Mouse (Mus musculus) C2C12 (cell line): ENCODE measurements around the gene Socs7. TPM values are rescaled to one million over a fixed set of nuclear protein-coding genes. Genes with fewer than 3 reads are reported as not detected.
"Not testable (repeated sequence)": the region's sequence is repeated elsewhere in the genome, so short reads cannot be mapped to it uniquely, and the experiment has no call there.

ENCODE experiments used
- H3K27me3 ChIP-seq: one replicate; pipeline ENCODE4 v1.6.1; 2011; ENCODE audit not compliant: control insufficient read depth, insufficient read depth, insufficient read length
- H3K36me3 ChIP-seq: one replicate; pipeline ENCODE4 v1.6.1; 2011; ENCODE audit not compliant: control insufficient read depth, insufficient read depth
- H3K4me3 ChIP-seq: one replicate; pipeline ENCODE4 v1.5.1; 2011; ENCODE audit warnings: mild to moderate bottlenecking, control low read depth; ENCODE audit not compliant: poor library complexity, insufficient read depth, severe bottlenecking
- H3K79me2 ChIP-seq: one replicate; pipeline ENCODE4 v1.6.1; 2011; ENCODE audit not compliant: control insufficient read depth, insufficient read depth
- H3K79me3 ChIP-seq: one replicate; pipeline ENCODE4 v1.6.1; 2011; ENCODE audit warnings: low read depth, control low read depth
- H3ac ChIP-seq: one replicate; pipeline ENCODE3; 2011; ENCODE audit warnings: low read depth; ENCODE audit not compliant: control insufficient read depth, insufficient read length
- CEBPB ChIP-seq: IDR thresholded peaks from one replicate; pipeline ENCODE4 v1.6.1; 2011; ENCODE audit warnings: low read depth, mild to moderate bottlenecking, control low read depth, moderate library complexity
- CTCF ChIP-seq: IDR thresholded peaks from one replicate; pipeline ENCODE4 v1.5.1; 2011; ENCODE audit not compliant: control insufficient read depth, insufficient read depth, insufficient read length
- FOSL1 ChIP-seq: IDR thresholded peaks from one replicate; pipeline ENCODE4 v1.8.0; 2011; ENCODE audit warnings: mild to moderate bottlenecking, low read length; ENCODE audit not compliant: poor library complexity, insufficient read depth, severe bottlenecking
- MAX ChIP-seq: IDR thresholded peaks from one replicate; pipeline ENCODE4 v1.6.1; 2011; ENCODE audit warnings: mild to moderate bottlenecking, control low read depth
- MYOD1 ChIP-seq: IDR thresholded peaks from one replicate; pipeline ENCODE4 v1.6.1; 2011; ENCODE audit warnings: low read depth; ENCODE audit not compliant: control insufficient read depth, insufficient read length
- MYOG ChIP-seq: IDR thresholded peaks from one replicate; pipeline ENCODE4 v1.6.1; 2011; ENCODE audit not compliant: control insufficient read depth, insufficient read length; ENCODE audit errors: extremely low read depth
- USF1 ChIP-seq: IDR thresholded peaks from one replicate; pipeline ENCODE4 v1.6.1; 2011; ENCODE audit warnings: low read depth, mild to moderate bottlenecking, control low read depth, moderate library complexity
- long read RNA-seq, 2 experiments: library from polyadenylated mRNA; unstranded; transcript quantifications; one replicate each; pipeline ENCODE4 v2.0.0; 2019 to 2020
- polyA plus RNA-seq: library from polyadenylated mRNA; unstranded; fragments of >200 nt; fragmentation: generic; extraction: Trizol; gene quantifications from one replicate; pipeline ENCODE4 v1.2.1, GENCODE M21; 2012; ENCODE audit warnings: missing spikeins

Socs7 gene
- polyA plus RNA-seq = 8.1 TPM
- long read RNA-seq, experiment 1, partial matches to known transcripts = 0 of 4 reads
- long read RNA-seq, experiment 1, other reads (novel, unspliced or antisense) = 4 of 4 reads
- long read RNA-seq, experiment 2, partial matches to known transcripts = 0 of 4 reads
- long read RNA-seq, experiment 2, other reads (novel, unspliced or antisense) = 4 of 4 reads

DNA sequence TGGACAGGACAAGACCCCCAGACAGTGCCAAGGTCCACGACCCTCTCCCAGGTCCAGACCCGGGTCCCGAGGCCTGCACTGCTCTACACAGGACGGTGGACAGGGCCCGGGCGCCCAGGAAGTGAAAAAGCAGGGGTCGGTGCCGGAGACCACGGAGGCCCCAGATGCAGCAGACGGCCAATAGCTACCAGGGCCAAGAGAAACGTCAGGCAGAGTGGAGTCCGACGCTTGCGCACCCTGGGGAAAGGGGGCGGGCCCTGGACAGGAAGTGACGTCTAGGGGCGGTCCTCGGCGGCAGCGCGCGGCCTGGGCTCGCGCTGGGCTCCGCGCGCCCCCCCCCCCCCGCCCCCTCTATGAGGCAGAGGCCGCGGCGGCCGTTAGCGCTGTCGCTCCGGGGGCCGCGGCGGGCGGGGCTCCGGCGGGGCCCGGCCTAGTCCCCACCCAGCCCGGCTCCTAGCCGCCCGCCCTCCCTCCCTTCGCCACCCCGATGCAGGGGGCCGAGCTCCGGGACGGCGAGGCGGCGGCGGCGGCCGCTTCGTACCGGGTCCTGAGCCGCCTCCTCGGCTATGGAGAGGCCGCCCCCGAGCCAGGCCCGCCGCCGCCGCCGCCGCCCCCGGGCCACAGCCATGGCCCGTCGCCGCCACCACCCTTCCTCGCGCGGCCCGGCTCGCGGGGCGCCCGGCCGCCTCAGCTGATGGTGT, at the start of gene Socs7:
Socs7 (plus strand) TSS at position 604 of the 701 bp plus-strand sequence.
- no peaks in the 10 kb centered on the region for H3K27me3 ChIP-seq
- H3K79me2 ChIP-seq = peaks cover 46% of the 10 kb centered on the region
- peak within 1 kb of the TSS; percentile 75 for H3K4me3 ChIP-seq
- TF ChIP-seq CEBPB (no peak), MYOD1 (no peak), MAX (no peak), USF1 (no peak), MYOG (no peak), FOSL1 (no peak)
- H3K79me3 ChIP-seq = peaks cover 33% of the 10 kb centered on the region
- peak within 1 kb of the TSS; percentile 94 for H3ac ChIP-seq
- H3K36me3 ChIP-seq = no peaks in the 10 kb centered on the region

DNA sequence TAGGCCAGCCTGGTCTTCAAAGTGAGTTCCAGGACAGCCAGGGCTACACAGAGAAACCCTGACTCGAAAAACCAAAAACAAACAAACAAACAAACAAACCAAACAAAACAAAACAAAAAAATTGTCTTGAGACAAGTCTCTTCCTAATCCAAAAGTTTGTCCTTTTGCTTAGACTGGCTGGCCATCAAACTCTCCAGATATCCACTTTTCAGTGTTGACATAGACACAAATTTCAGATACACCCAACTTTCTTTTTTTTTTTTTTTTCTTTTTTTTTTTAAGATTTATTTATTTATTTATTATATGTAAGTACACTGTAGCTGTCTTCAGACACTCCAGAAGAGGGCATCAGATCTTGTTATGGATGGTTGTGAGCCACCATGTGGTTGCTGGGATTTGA, 49.5 kb upstream of the Socs7 start:
- not testable (repeated sequence) for H3K27me3 ChIP-seq, H3K4me3 ChIP-seq, H3ac ChIP-seq, H3K36me3 ChIP-seq
- peaks cover 27% of the 10 kb centered on the region for H3K79me2 ChIP-seq
- peaks cover 11% of the 10 kb centered on the region for H3K79me3 ChIP-seq

DNA sequence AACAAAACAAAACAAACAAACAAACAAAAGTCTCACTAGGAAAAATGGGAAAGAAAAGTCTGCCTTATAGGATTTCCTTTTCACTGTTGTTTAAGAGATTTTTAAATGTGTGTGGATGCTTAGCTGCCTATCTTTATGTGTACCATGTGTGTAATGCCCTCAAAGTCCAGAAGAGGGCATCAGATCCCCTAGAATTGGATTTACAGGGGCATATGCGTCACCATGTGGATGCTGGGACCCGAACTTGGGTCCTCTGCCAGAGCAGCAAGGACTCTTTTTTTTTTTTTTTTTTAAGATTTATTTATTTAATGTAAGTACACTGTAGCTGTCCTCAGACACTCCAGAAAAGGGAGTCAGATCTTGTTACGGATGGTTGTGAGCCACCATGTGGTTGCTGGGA, 48.2 kb upstream of the Socs7 start:
- Histone ChIP-seq H3K4me3 (no peak overlapping the region), H3K36me3 (peaks cover 4% of the 10 kb centered on the region), H3K27me3 (no peaks in the 10 kb centered on the region), H3K79me2 (peaks cover 27% of the 10 kb centered on the region), H3K79me3 (peaks cover 11% of the 10 kb centered on the region), H3ac (no peak overlapping the region)
- TF ChIP-seq CTCF (no peak), MAX (no peak), USF1 (no peak), CEBPB (no peak)

DNA sequence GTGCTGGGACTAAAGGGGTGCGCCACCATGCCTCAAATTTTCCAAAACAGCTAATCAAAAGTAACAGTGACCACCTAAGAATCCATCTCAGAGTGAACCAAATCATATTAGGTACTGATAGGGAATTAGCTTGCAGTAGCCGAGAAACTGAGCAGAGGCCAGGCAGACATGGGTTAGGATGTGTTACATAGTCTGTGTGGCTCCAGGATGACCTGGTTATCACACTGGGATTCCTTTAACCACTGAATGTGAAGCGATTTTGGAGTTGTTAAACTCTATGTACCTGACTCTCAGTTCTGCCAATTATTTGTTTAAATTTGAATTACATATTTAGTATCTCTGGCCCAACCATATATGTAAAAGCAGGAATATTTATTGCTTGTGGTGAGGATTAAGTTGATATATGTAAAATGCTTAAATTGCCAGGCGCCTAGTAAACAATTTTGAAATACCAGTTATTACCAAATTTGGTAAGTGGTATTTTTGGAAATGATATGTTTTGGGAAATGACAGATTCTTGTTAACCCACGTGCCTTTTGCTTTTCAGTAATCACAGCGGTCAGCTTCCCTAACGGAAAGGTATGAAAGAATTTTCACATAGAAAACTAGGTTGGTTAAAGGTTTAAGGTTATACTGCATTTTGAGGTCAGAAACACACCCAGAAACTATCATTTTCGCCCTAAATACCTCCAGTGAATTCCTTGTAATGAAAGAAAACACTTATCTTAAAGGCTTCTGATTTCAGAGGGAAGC, 47.4 kb upstream of the Socs7 start:
- peaks cover 11% of the 10 kb centered on the region for H3K79me3 ChIP-seq
- peaks cover 12% of the 10 kb centered on the region for H3K36me3 ChIP-seq
- H3K27me3 ChIP-seq = no peaks in the 10 kb centered on the region
- TF ChIP-seq CEBPB = no peak
- TF ChIP-seq CTCF = no peak
- no peak for TF ChIP-seq MYOD1
- TF ChIP-seq FOSL1 = no peak
- TF ChIP-seq MYOG = no peak
- TF ChIP-seq MAX = no peak
- TF ChIP-seq USF1 = no peak
- H3K79me2 ChIP-seq = peaks cover 22% of the 10 kb centered on the region
- no peak overlapping the region for H3K4me3 ChIP-seq
- no peak overlapping the region for H3ac ChIP-seq

DNA sequence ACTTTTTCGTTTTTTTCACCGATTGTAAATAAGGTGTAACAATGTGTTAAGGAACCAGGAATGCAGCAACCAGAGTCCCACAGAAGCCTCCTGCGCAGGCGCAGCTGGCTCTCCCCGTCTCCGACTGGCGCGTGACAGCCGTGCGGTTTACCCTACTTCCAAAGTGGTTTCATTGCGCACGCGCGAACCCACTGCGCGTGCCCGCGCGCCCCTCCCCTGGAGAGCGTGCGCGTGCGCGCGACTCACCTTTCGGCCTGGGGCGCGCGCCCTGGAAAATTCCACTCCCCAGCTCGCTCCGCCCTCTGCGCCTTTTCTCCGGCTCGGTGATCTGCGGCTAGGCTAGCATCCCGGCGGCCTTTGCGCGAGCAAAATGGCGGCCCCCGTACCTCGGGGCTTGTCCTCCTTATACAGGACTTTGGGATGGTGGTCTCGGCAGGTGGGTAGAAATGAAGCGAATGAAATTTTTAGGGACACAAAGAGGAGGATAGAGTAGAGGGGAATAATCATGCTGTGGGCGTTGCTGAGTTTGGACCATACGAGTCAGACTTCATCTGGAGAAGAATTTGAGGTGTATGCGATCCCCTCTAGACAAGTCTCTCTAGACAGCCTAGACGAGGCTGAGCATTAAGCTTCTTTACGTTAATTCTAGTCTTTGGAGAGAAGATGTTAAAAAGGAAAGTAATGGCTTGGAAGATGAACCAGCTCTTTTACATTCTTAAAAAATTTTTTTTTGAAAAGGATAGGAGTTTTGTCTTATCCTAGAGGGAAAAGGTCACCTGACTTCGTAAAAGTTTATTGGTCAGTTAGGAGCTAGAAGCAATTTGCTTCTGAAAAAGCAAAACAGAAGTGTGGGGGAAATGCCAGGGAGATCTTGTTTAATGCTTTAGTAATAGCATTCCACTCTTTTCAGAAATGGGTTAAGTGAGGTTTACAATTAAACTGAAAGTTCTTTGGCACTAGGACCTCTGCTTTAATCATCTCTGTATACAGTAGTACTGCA, 46.5 kb upstream of the Socs7 start, which contains the start of gene Mrpl45:
Mrpl45 (plus strand) TSS at position 213 of the 1,000 bp plus-strand sequence.
- peak within 1 kb of the TSS; percentile 58 for H3K4me3 ChIP-seq
- H3K36me3 ChIP-seq = peaks cover 19% of the 10 kb centered on the region
- peaks cover 10% of the 10 kb centered on the region for H3K79me3 ChIP-seq
- peak within 1 kb of the TSS; percentile 63 for H3ac ChIP-seq
- H3K79me2 ChIP-seq = peaks cover 20% of the 10 kb centered on the region
- TF ChIP-seq FOSL1 (no peak), CTCF (no peak), CEBPB (no peak), USF1 (peak; percentile 81), MYOG (no peak), MAX (peak; percentile 74), MYOD1 (peak; percentile 52)
- no peaks in the 10 kb centered on the region for H3K27me3 ChIP-seq
